Mouse (Mus musculus) kidney, adult 18-20 months (tissue): Measurements from ENCODE around the gene Adprh.

Experiments used
- DNase-seq: peaks from one replicate; pipeline ENCODE4 v3.0.0; 2021

Adprh gene

DNA sequence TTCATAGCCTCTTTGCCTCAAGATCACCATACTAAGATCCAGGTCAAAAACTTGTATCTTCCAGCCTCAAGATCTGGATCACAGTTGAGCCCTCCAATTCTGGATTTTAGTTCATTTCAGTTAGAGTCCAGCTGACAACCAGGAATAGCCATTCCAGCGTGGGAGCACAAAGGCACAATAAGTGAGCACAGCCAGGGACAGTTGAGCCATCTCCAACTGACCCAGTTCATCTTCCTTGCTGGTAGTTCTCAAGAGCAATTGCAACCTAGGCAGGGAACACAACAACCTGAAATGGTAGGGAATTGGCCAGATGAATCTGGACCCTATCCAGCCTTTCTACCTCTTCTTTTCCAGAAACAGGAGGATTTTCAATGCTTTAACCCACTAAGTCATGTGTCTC, 13.3 kb downstream of the Adprh start:
- no peak for DNase-seq

DNA sequence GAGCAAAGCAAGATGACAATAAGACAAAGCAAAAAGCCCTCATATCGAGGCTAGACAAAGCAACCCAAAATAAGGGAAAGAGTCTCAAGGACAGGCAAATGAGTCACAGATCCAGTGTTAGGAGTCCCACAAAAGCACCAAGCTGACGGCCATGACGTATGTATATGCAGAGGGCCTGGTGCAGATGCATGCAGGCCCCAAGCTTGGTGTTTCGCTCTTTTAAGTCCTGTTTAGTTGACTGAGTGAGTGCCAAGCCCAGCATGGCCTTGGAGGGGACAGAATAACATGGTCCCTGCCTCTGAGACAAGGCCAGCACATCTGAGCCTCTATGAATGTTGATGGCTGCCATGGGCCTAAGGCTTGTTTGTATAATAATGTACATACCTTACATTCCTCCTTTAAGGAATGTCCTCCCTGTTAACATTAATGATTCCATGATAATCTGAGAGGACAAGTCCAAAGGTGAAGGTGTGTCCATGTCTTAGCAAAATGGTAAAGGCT, 18.2 kb downstream of the Adprh start:
- no peak for DNase-seq

DNA sequence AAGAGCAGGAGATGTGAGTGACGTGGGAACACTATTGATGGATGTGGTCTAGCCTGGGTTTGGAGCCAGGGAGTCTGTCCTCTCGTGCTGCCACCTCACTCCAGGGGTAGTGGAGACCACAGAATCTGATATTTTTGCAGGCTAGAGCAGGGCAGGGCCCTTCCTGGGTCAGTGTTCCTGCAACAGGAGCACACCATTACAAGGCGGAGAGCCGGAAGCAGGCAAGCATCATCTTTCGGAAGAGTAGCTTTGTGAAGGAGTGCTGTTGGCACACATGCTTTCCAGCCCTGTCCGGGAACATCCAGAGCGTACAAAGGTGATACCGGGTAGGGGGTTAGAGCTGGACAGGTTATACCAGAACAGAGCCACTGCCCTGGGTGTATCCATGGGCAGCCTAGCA, 19.0 kb downstream of the Adprh start:
- DNase-seq = no peak

GRCm38 (mm10) chr16:38432498-38433425, 19.7 kb downstream of the Adprh start, which contains the start of gene Pla1a:
Pla1a (minus strand) TSS chr16:38433145.
- DNase-seq = peak; percentile 10

- DNase-seq = no peak
Measured at GRCm38 (mm10) chr16:38431446-38432185, 20.9 kb downstream of the Adprh start.

DNA sequence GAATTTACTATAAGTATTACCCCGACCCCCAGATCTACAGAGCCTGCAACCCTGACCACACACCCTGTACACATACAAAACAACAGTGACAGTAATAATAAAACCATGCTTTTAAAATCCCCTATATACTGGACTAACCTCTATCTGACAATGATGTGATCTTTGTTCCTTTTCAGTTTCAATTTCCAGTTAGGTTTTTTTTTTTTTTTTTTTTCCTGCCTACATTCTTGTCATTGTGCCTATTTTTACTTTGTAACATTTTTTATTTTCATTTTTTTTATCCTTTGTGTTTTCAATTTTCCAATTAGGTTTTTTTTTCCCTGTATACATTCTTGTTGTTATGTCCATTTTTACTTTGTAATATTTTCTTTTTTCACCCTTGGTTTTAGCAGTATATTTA, 26.7 kb downstream of the Adprh start:
- no peak for DNase-seq

GRCm38 (mm10) chr16:38425374-38425773, 27.1 kb downstream of the Adprh start:
- DNase-seq = no peak

GRCm38 (mm10) chr16:38414953-38415352, 37.5 kb downstream of the Adprh start:
- DNase-seq = no peak

DNA sequence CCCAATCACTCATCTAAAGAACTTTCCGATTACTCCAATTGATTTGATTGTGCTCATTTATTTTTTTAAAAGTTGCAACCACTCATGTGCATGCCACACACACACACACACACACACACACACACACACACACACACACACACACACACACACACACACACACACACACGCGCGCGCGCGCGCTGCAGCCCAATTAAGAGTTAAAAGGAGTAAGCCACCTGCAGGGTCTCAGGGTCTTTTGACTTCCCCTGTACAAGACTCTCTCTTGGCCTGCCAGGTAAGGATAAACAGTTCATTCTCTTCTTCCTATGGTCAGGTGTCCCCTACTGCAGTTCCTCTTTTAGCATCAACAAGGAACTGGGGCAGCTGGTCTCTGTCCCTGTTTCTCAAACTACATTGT, 44.1 kb downstream of the Adprh start:
- no peak for DNase-seq

GRCm38 (mm10) chr16:38407584-38407983, 44.9 kb downstream of the Adprh start:
- no peak for DNase-seq

DNA sequence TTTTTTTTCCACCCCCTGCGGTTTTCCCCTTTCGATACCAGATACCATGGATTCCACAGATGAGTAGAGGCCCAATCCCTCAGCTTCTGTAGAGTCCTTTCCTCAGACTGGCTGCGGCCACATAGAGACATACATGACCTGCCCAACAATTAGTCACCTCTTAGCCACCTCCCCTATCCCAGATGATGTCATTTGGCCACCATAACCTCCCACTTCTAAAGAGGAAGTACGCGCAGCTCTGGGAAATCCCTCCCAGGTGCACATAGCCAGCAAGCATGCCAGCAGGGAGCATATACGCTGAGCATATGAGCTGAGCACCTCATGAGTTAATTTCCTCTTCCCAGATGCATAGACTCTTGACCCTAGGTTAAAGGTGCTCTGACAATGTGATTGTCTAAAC, 45.8 kb downstream of the Adprh start:
- DNase-seq = no peak

- no peak for DNase-seq
Measured at GRCm38 (mm10) chr16:38406293-38406692, 46.2 kb downstream of the Adprh start.

- DNase-seq = no peak
Measured at GRCm38 (mm10) chr16:38403639-38404038, 48.9 kb downstream of the Adprh start.

DNA sequence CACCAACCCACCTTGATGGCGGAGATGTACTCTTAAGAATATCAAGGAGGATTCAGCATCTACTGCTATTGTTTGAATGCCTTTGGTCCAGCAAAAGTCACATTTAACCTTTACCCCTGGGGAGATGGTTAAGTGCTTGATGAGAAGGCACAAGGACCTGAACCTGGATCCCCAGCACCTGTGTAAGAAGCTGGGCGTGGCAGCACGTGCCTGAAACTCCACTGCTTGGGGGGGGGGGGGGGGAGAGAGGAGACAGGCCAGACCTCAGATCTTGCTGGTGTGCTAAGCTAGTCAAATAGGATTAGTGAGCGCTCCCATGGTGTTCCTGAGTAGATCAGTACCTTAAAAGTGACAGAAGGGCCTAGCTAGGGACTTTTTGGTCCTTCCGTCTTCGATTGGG, 51.0 kb downstream of the Adprh start:
- DNase-seq = no peak

GRCm38 (mm10) chr16:38400311-38400960, 52.1 kb downstream of the Adprh start:
- DNase-seq = no peak

DNA sequence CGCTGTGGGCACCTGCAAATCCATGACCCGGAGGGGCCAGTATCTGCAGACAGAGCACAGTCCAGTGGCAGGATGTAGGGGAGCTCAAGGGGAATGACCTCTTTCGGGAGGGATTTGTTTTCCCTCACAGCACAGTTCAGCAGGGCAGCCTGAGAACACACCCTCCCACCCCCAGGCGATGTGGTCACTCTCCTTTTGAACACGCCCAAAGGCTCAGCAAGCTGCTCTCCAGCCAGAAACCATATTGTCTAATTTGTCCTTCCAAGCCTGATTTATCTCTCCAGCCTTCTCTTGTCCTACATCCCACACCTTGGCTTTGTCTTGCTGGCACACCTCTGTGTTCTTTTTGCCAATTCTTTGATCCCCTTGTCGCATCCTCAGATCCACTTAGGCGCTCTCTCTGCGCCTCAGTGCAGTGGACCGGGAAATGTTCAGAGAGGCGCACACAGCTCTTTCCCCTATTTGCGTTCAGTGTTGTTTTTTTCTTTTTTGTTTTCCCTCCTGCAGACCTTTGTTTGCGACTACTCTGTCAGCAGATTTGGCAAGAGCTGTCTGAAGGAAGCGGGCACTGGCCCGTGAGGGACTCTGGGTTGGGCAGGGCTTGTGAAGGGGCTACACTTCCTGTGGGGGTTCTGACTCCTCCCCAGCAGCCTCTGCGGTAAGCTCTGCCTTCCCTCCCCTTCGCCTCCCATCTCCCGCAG, 52.8 kb downstream of the Adprh start:
- DNase-seq = peak; percentile 35

- no peak for DNase-seq
Measured at GRCm38 (mm10) chr16:38399076-38399475, 53.4 kb downstream of the Adprh start.

- peak; percentile 46 for DNase-seq
Measured at GRCm38 (mm10) chr16:38398266-38398665, 54.2 kb downstream of the Adprh start.

GRCm38 (mm10) chr16:38396155-38396554, 56.3 kb downstream of the Adprh start:
- DNase-seq = peak; percentile 50

DNA sequence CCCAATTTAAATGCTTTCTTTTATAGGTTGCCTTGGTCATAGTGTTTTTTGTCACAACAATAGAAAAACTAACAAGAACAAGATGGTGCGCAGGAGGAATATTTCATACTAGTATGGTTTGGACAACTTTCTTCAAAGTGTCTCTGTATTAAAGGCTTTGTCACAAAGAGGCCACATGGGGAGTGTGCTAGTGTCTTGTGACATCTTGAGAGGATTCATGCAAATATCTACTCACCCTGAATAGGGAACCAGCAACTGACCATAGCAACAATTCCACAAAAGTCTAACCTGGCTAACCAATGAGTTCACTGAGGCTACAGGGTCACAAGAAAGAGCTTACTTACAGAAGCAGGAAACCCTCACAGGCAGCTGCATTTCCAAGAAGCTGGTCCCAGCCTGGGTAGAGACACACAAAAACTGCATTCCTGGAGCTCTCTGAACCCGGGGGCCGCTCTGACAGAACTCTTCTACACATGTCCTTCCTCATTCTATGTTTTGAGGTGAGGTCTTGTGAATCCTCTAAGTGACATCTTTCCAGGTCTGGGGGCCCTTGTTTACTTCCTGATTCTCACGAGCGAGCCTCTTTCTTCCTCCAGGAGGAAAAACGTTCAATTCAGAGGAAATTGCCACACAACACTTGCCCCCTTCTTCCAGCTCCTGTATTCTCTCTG, 57.3 kb downstream of the Adprh start:
- DNase-seq = no peak

DNA sequence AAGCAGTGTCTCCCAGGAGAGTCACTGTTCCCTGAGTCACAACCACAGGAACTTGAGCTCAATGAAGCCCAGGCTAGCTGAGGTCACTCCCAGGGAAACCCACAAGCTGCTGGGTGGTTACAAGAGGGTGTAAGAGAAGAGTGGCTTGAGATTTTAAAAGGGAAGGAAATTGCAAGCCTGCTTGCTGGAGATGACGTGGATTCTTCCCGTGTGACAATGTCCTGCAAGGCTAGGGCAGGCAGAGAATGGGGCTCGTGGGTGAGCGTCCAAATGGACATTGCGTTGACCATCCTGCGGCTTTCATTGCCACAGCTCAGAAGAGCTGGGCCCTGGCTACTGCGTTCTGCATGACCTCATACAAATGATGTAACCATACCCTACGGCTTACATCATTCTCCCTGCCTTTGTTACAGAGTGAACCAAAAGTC, 58.3 kb downstream of the Adprh start:
- no peak for DNase-seq
